Mouse (Mus musculus) heart, embryonic 11.5 days (tissue): ENCODE measurements around the gene Itgb1bp2. TPM values are rescaled to one million over a fixed set of nuclear protein-coding genes. Genes with fewer than 3 reads are reported as not detected.
"Not testable (repeated sequence)": the region's sequence is repeated elsewhere in the genome, so short reads cannot be mapped to it uniquely, and the experiment has no call there.

Source experiments
- ATAC-seq: fragments of 200-750 bp; cut with Nextera tagmentation; replicated peaks from 2 replicates; pipeline ENCODE4 v1.8.0; 2017; ENCODE audit warnings: moderate library complexity; ENCODE audit not compliant: insufficient number of reproducible peaks, low FRiP score, low TSS enrichment
- H3K27ac ChIP-seq: fragments of 300-500 bp; sonication (generic); 2 replicates; pipeline ENCODE4 v1.5.1; 2014; ENCODE audit warnings: mild to moderate bottlenecking, low read depth, low read length
- H3K27me3 ChIP-seq: fragments of 300-500 bp; sonication (generic); 2 replicates; pipeline ENCODE4 v1.6.1; 2014; ENCODE audit warnings: mild to moderate bottlenecking, low read length, mixed read lengths; ENCODE audit not compliant: control insufficient read depth, insufficient read depth
- H3K36me3 ChIP-seq: fragments of 300-500 bp; sonication (generic); 2 replicates; pipeline ENCODE4 v1.6.1; 2014; ENCODE audit warnings: mild to moderate bottlenecking, low read length, moderate library complexity, mixed read lengths; ENCODE audit not compliant: control insufficient read depth, insufficient read depth
- H3K4me1 ChIP-seq: fragments of 300-500 bp; sonication (generic); 2 replicates; pipeline ENCODE4 v1.6.1; 2014; ENCODE audit warnings: low read length; ENCODE audit not compliant: control insufficient read depth, insufficient read depth
- H3K4me2 ChIP-seq: fragments of 300-500 bp; sonication (generic); 2 replicates; pipeline ENCODE4 v1.6.1; 2014; ENCODE audit warnings: mild to moderate bottlenecking, moderate library complexity
- H3K4me3 ChIP-seq: fragments of 300-500 bp; sonication (generic); 2 replicates; pipeline ENCODE4 v1.5.1; 2014; ENCODE audit warnings: low read depth, low read length
- H3K9ac ChIP-seq: fragments of 300-500 bp; sonication (generic); 2 replicates; pipeline ENCODE4 v1.6.1; 2014; ENCODE audit warnings: mild to moderate bottlenecking, low read depth, low read length, moderate library complexity
- H3K9me3 ChIP-seq: fragments of 300-500 bp; sonication (generic); replicated peaks from 2 replicates; pipeline ENCODE4 v1.6.1; 2016; ENCODE audit warnings: low read length; ENCODE audit not compliant: control insufficient read depth
- WGBS: fragments of 180-500 bp; shearing (Covaris S2); extraction: QIAGEN DNeasy Blood & Tissue Kit; methylation state at CpG from one replicate; pipeline ENCODE4 v1.1.7; 2014; ENCODE audit not compliant: insufficient replicate concordance; 5-methylcytosine and 5-hydroxymethylcytosine counted together
- polyA plus RNA-seq: library from polyadenylated mRNA; unstranded; fragments of >200 nt; fragmentation: Nextera tagmentation; extraction: Ambion mirVana; gene quantifications from 2 replicates; pipeline ENCODE4 v1.2.1, GENCODE M21; 2014

Itgb1bp2 gene
- polyA plus RNA-seq, 1 experiment from 2014 or later: 77.6 TPM

GRCm38 (mm10) chrX:101429142-101429949 lies 19.5 kb upstream of the Itgb1bp2 start, which contains the start of gene Nono:
TSS of gene Nono (plus strand) at chrX:101429318.
- WGBS: 12% methylated on average over 50 of the region's 51 CpGs
- H3K27me3 ChIP-seq: no peaks in the 10 kb centered on the region
- H3K36me3 ChIP-seq: no peaks in the 10 kb centered on the region
- peak within 1 kb of the TSS; percentile 63 for H3K4me2 ChIP-seq
- peak within 1 kb of the TSS; percentile 95 for H3K27ac ChIP-seq
- ATAC-seq: peak; percentile 94
- H3K9me3 ChIP-seq: no peaks in the 10 kb centered on the region
- peak within 1 kb of the TSS; percentile 91 for H3K9ac ChIP-seq
- peak within 1 kb of the TSS; percentile 67 for H3K4me3 ChIP-seq
- H3K4me1 ChIP-seq: no peaks in the 10 kb centered on the region

- ATAC-seq: peak; percentile 41; the same call in 1 of the 2 replicates
- H3K4me1 ChIP-seq: no peaks in the 10 kb centered on the region
- no peaks in the 10 kb centered on the region for H3K36me3 ChIP-seq
- no peaks in the 10 kb centered on the region for H3K9me3 ChIP-seq
- H3K9ac ChIP-seq: peak overlapping the region; percentile 91
- H3K27me3 ChIP-seq: no peaks in the 10 kb centered on the region
- H3K4me3 ChIP-seq: peak overlapping the region; percentile 67
- H3K4me2 ChIP-seq: peak overlapping the region; percentile 63
- peak overlapping the region; percentile 95 for H3K27ac ChIP-seq
- 17% methylated on average over 14 of the region's 14 CpGs for WGBS
These were observed 18.9 kb upstream of the Itgb1bp2 start for GRCm38 (mm10) chrX:101429976-101430375.

DNA sequence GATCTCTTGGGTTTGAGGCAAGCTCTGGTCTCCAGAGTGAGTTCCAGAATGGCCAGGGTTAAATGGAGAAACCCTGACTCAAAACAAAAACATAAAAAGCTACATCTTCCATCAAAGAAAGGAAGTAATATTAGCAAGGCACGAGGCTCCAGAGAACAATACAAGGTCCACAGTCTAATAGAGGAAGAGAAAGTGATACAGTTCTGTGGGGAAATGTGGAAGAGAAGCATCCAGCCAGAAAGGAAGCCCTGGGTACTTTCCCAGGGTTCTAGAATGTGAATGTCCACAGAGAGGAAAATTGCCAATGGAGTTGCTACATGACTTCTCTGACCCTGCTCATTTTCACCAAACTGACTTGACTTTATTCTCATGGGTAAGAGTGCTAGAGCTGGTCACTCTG lies 2.3 kb downstream of the Itgb1bp2 start:
- no peak overlapping the region for H3K4me3 ChIP-seq
- no peak overlapping the region for H3K4me2 ChIP-seq
- H3K27ac ChIP-seq: no peak overlapping the region
- ATAC-seq: no peak
- H3K4me1 ChIP-seq: no peaks in the 10 kb centered on the region
- H3K9me3 ChIP-seq: no peaks in the 10 kb centered on the region
- H3K27me3 ChIP-seq: no peaks in the 10 kb centered on the region
- 57% methylated on average over 1 of the region's 1 CpGs for WGBS
- no peak overlapping the region for H3K9ac ChIP-seq
- peaks cover 3% of the 10 kb centered on the region; the same call in 1 of the 2 replicates for H3K36me3 ChIP-seq

DNA sequence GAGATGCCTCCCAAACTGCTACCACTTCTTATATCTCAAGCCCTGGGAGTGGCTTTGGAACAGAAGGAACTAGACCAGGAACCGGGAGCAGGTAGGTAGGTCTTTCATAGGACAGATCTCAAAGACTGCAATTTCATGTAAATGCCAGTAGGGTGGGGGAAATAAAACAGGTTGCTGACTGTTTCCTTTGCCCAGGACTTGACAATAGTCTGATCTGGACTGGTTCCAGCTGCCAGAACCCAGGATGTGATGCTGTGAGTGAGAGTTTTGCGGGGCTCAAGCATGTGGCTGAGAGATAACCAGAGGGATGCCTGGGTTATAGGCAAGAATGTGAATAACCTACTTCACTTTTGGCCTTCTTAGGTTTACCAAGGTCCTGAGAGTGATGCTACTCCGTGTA lies 2.7 kb downstream of the Itgb1bp2 start:
- ATAC-seq: no peak

GRCm38 (mm10) chrX:101472202-101472601 lies 23.3 kb downstream of the Itgb1bp2 start:
- H3K9me3 ChIP-seq: no peaks in the 10 kb centered on the region
- 87% methylated on average over 4 of the region's 4 CpGs for WGBS
- no peaks in the 10 kb centered on the region for H3K27me3 ChIP-seq
- no peak overlapping the region for H3K9ac ChIP-seq
- H3K4me2 ChIP-seq: no peak overlapping the region
- ATAC-seq: no peak
- H3K36me3 ChIP-seq: no peaks in the 10 kb centered on the region
- H3K4me3 ChIP-seq: no peak overlapping the region
- H3K27ac ChIP-seq: no peak overlapping the region
- no peaks in the 10 kb centered on the region for H3K4me1 ChIP-seq

More for the DNA sequence above, 2.7 kb downstream of the Itgb1bp2 start:
- Histone ChIP-seq H3K9me3 (no peaks in the 10 kb centered on the region), H3K9ac (no peak overlapping the region), H3K4me2 (no peak overlapping the region), H3K27ac (no peak overlapping the region), H3K4me1 (no peaks in the 10 kb centered on the region), H3K4me3 (no peak overlapping the region), H3K27me3 (no peaks in the 10 kb centered on the region), H3K36me3 (0 out of 2 replicates have a peak, but pooled peaks cover 3% of the 10 kb centered on the region)
- WGBS: 74% methylated on average over 3 of the region's 3 CpGs

DNA sequence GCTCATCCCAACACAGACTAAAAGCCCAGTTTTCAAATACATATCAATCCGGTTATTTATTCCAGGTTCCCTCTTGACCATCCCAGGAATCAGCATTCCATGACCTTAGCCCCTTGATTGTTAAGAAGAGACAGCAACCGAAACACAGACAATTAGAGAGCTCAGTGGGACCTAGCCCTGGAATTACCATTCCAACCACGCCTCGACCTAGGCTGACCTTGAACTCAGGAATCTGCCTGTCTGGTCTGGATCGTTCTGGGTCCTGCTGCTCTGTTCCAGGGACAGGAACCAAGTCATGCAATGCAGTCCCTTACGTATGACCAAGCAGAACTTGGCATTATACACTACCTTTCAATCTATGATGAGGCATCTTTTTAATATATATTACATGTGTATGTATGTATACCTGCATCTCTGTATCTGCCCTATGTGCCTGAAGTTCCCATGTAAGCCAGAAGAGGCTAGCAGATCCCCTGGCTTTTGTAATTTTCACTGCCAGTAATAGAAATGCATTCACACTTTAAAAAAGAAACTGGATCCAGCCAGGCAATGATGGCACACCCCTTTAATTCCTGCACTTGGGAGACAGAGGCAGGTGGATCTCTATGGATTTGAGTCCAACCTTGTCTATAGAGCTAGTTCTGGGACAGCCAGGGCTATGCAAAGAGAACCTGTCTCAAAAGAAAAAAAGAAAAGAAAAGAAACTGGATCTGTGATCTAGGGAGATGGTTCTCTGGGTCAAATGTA lies 32.9 kb downstream of the Itgb1bp2 start:
- Histone ChIP-seq H3K9me3 (no peaks in the 10 kb centered on the region), H3K4me1 (no peaks in the 10 kb centered on the region), H3K9ac (no peak overlapping the region), H3K27ac (no peak overlapping the region), H3K4me3 (no peak overlapping the region), H3K4me2 (no peak overlapping the region), H3K27me3 (no peaks in the 10 kb centered on the region), H3K36me3 (no peaks in the 10 kb centered on the region)
- WGBS: 65% methylated on average over 6 of the region's 6 CpGs
- no peak for ATAC-seq

DNA sequence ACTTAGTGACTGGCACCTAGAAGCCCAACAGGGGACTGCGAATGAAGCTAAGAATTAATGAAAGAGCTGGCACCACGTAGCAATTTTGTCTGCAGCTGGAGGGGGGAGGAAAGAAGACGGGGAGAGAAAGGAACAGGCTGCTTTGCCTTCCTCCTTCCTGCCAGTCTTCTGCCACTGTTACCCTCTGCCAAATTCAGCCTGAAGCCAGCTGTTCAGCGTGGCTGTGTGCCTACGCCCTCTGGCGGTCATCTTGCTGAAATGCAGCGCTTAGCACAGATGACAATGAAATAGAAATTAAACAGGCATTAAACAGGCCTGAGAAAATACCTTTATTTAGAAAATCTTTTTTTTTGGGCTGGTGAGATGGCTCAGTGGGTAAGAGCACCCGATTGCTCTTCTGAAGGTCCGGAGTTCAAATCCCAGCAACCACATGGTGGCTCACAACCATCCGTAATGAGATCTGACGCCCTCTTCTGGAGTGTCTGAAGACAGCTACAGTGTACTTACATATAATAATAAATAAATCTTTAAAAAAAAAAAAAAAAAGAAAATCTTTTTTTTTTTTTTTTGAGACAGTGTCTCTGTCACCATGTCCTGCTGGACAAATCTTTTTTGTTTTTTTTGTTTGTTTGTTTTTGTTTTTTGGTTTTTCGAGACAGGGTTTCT lies 37.7 kb downstream of the Itgb1bp2 start:
- not testable (repeated sequence) for H3K4me1 ChIP-seq, H3K4me3 ChIP-seq, H3K36me3 ChIP-seq, H3K9me3 ChIP-seq, H3K27me3 ChIP-seq, H3K27ac ChIP-seq, H3K4me2 ChIP-seq, ATAC-seq, H3K9ac ChIP-seq
- 25% methylated on average over 10 of the region's 12 CpGs for WGBS
